Mouse (Mus musculus): ENCODE measurements around the gene Elavl2.

DNA sequence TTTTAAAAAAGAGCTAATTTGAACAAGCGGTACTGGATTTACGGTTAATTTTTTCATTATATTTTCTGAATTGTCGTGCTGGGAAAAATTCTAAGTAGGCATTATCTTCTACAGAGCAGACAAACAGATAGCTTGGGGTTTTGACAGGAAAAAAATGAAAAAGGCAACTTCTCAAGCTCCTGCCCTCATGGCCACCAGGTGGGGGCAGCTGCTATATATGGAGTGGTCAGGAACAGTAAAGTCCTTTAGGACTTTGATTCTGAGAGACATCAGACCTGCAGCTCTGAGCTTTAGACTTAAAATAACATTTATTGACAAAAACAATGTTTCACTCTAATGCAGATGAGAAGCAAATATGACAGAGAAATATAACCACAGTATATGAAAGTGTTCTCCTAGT is 12.9 kb downstream of the Elavl2 start:
- TF ChIP-seq CTCF (IDR thresholded peaks at IDR 0.05; ENCODE audit: borderline replicate concordance, extremely low read depth, insufficient read depth, insufficient read length) (peak; percentile 22; the same call in 1 of the 2 replicates), POLR2A (IDR thresholded peaks at IDR 0.05; ENCODE audit: borderline replicate concordance, extremely low read depth, insufficient read depth, insufficient read length, poor library complexity, severe bottlenecking) (no peak)

Data from brain, embryonic 14.5 days (tissue).